Mouse (Mus musculus) adrenal gland (tissue): ENCODE results near the gene 1700022I11Rik.
"Not testable (repeated sequence)": the region's sequence is repeated elsewhere in the genome, so short reads cannot be mapped to it uniquely, and the experiment has no call there.

ENCODE experiments used
- intact Hi-C: fragments of 180-260 bp; cut with DNase I; formaldehyde crosslinking; loops from one replicate; pipeline ENCODE4 v1.15.1; 2025

The 1700022I11Rik gene

DNA sequence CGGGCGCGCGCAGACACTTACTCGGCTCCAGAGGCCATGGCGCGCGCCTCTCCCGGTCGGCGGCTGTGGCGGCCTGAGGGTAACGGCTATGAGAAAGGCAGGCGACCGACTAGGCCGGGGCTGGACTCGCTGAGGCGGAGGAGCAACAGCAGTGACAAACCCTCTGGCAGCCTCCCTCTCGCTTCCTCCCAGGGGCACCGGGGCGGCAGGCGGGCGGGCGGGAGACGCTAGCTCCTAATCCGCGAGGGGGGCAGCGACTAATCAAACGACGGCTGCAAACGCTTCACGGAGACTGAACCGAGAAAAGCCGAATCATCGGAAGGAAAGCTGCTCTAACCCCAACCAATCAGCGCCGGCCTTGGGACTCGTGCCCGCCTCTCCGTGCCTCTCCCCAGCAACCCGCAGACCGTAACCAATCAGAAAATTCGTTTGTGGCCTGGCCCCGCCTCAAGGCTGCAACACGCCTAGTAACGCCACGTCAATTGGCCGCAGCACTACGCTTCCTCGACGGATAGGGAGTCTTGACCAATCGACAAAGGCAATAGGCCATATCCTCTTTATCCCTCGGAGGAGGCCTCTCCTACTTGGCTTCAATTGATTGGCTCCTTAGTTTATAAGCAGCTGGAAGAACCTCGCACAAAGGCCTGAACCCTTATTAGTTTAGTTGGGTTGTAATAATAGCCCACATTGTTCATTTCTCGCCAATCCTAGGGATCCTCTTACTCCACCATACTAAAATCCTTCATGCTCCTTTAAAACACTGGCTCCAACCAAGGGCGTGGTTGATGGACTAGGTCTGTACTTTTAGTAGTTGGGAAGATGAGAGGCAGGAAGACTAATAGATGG lies 31.0 kb downstream of the 1700022I11Rik start, which contains the start of gene Vcp:
Gene Vcp (minus strand): TSS at position 367 of the 846 bp plus-strand sequence.
- intact Hi-C loops = not testable (repeated sequence)

DNA sequence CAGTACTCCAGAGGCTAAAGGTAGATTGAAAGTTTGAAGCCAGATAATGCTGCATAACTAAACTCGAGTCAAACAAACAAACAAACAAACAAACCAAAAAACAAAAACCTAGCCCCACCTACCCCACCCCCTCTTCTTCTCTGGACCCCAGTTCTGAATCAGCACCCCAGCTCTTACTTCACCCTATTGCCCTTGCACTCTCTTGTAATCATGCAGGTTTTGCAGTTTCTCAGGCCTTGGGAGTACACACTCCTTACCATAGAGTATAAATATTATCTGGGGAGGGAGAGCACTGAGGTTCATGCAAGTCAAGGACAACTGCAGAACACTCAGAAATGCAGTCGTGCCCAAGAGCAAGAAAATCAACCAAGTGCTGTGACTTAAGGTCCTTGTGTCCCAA lies 31.9 kb downstream of the 1700022I11Rik start:
- intact Hi-C loops = no loop called here

DNA sequence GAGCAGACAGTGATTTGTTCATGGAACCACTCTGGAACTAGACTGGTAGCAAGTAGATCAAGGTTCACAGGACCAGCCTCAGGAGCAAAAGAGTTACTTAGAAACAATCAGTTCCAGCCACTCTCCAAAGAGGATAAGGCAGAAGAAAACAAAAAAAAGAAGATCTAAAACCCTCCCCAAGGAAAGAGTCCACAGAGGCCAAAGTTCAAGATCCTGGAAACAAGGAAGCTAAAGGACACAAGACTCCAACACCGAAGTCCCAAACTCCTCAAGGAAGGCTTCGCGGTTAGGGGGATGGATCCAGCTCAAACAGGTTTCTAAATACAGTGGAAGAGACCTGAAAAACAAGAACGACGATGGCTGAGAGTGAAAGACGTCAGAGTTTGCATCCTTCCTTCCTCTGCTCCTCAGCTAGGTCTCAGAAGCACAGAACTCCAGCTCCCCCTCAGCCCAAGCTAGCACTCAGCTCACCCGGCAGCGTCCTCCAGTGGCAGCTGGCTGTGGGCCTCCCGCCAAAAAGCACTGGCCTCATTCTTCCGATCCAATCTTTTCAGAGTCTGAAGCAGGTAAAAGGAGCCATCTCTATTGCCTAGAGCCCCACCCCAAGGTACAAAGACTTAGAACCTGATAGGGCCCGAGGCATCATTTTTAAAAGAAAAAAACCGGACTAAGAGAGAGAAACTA lies 33.5 kb downstream of the 1700022I11Rik start:
- intact Hi-C loops = no loop called here

DNA sequence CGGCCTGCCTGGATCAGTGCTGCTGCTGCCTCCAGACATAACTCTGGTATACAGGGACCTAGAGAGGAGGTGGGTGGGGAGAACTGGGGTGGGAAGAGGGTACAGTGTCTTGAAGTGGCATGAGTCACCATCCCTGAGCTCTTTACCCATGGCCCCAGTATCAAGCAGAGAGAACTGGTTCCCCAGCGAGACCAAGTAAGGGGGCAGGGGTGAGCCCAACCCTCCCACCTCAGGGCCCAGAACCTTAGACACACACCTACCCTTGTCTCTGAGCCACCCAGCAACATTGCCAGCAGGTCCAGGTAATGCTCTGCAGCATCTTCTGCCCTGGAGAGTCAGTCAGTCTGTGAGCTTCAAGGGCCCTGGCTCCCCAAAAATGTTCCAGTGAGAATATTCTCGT lies 35.5 kb downstream of the 1700022I11Rik start:
- intact Hi-C loops = no loop called here

DNA sequence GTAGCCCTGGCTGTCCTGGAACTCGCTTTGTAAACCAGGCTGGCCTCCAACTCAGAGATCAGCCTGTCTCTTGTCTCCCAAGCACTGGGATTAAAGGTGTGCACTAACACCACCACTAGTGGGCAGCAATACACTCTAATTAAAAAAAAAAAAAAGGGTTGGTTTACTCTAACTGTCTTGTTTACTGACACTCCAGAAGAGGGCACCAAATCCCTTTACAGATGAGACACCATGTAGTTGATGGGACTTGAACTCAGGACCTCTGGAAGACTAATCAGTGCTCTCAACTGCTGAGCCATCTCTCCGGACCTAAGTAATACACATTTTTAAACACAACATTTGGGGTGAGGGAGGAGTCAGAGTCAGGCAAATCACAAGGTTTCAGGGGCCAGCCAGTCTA lies 36.4 kb downstream of the 1700022I11Rik start:
- intact Hi-C loops = loop anchor here (2.0 kb wide), 1 partner anchor 19 kb away; the partner anchor contains the start of gene Pigo

DNA sequence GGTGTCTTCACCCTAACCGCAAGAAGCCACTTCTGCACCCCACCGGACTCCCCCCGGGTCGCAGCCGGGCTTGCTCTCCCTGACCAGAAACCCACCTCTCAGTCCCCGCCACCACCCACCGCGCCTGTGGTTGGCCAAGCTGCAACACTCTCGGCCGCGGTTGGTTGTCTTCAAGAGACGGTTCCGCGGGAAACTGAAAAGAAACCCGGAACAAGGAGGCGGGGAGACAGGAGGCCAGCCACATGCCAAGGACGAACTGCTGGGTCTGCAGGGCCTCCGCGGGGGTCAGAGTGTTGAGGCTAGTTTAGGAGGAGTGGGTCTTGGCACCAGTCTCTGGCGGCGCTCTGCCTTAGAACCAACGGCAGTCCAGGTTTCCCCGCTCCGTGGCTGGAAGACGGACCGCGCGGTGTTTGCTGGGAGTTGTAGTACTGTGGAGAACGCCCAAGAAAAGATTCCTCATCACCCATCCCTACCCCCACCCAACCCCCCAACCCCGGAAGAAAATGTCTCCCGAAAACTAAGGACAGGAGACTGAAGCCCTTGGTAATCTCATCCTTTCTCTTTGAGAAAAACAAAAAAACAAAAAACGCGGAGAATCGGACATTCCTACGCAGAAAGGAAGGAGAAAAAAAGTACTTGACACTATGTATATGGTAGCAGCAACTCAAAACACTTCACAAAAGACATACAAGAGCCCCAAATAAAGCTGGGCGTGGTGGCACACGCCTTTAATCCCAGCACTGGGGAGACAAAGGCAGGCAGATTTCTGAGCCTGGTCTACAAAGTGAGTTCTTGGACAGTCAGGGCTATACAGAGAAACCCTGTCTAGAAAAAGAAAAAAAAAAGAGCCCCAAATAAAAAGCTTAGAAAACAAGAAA lies 41.0 kb downstream of the 1700022I11Rik start, which contains the start of gene Fancg:
Gene Fancg (minus strand): TSS at position 346 of the 878 bp plus-strand sequence.
- intact Hi-C loops = no loop called here

DNA sequence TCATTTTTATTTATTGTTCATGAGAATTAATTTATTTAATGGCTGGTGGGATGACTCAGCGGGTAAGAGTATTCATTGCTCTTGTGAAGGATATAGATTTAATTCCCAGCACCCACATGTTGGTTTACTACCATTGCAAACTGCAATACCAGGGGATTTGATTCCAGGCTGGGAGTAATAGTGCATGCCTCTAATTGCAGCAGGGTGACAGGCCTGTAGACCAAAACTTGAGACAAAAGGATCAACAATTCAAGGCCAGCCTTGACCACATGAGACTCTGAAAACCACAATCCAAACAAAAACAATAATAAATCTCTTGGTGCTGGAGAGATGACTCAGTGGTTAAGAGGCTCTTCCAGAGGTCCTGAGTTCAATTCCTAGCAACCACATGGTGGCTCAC lies 42.7 kb downstream of the 1700022I11Rik start:
- intact Hi-C loops = no loop called here

DNA sequence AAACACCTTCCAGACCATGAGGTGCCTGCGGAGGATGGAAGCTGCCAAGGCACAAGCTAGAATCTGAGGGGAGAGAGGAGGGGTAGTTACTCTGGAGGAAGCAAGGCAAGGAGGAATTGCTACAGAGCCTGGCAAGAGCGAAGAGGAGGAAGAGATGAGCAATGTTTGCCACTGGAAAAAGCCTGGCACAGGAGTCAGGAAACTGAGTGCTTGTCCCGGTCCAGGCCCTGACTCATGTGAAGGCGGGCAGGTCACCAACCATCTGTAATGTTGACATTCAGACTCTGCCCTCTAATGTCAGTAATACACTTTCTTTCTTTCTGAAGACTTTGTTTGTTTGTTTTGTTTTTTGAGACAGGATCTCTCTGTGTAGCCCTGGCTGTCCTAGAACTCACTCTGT lies 48.8 kb downstream of the 1700022I11Rik start:
- intact Hi-C loops = no loop called here

DNA sequence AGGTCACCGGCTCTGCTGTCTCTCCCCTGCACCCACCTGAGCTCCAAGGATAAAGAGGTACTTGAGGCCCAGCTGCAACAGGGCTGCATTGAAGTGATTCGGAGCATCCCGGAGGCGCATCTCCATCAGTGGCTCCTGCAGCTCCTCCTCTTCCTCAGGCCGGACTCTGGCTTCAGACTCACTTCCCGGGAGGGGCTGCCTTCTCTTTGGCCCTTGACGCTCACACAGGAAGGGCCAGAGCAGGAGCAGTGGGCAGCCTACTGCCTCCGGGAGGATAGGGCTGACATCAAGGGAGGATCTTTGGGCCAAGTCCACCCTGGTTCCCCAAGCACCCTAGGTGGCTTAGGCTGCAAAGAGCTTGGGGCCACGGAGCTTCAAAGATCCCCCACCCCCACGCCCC lies 49.8 kb downstream of the 1700022I11Rik start:
- intact Hi-C loops = no loop called here

DNA sequence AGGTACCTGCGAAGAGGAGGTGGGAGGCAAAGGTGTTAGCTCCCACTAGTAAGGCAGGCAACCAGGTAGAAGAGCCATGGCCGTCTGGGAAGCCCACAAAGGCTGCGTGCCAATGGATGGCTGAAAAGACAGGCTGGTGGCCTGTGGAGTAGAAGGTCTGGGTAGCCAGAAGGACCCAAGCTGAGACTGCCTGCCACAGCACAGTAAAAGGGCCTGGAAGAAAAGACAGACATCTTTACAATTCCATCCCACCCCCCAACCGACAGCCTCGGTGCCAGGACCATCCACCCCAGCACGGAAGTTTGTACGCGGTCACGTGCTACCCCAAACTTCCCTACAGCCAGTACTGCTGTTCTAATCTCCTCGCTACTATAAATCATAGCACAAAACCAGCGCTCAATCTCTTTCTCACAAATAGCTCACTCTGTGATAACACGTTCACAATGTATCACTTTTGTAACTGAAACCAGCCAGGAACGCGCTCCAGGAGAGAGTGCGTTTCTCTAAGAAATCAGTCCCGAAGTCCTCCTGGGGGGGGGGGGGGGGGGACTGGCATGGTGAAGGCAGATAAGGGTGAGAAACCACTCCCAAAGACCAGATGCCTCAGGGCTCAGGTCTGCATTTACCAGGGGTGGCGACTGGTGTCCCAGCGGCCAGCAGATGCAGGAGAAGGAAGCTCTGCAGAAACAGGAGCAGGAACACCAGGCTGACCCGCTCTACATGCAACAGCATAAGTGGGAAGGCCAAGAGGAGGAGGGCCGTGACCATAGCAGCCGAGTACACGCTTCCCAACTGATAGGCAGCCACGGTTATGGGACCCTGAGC lies 50.4 kb downstream of the 1700022I11Rik start:
- intact Hi-C loops = no loop called here

DNA sequence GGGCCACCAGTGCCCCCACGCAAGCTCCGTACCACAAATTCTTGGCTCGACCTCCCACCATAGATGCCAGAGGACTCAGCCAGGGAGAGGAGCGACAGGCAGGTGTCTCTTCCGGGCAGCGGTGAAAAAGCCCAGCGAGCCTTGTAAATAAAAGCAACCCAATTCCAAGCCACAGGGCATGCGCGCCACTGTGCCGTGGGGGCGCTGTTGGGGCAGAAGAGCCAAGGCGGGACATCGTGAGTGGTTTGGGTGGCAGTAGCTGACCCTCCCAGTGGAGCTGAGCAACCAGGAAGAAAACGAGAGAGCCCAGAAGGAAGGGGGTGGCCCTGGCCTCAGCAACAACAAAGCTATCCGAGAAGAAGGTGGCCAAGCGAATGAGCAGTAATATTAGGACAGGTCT lies 51.5 kb downstream of the 1700022I11Rik start:
- intact Hi-C loops = no loop called here

DNA sequence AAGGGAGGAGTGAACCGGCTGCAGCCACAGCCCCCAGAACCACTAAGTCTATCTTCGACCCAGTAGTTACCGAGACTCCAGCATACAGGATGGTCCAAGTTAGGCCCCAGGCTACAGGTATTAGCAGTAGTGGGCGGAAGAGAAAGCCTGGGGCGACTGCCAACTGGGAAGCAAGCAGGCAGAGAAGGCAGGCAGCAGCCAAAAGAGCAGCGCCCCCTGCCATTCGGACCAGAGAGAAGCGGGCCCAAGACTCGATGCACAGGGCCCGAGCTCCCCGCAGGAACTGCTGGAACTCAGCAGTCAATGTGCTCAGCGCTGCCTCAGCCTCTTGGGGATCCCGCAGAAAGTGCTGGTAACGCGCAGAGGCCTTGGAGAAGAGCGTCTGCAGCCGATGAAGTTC lies 51.9 kb downstream of the 1700022I11Rik start:
- intact Hi-C loops = no loop called here

DNA sequence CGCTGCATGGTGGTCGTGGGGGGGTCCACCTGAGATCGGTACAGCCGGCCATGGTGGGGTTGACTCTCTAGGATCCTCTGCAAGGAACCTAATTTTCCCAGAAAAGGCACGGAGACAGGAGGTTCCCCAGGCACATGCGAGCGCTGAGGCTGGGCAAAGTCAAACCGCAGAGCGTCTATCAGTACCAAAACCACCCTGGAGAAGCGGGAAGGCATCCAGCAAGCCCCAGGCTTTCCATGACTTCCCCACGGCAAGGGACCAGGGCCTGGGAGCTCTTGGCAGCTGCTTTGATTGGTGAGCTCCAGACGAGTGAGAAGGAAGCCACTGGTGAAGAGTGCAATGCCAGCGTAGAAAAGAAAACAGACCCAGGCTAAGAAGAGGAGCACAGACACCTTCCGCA lies 55.3 kb downstream of the 1700022I11Rik start:
- intact Hi-C loops = loop anchor here (2.0 kb wide), 1 partner anchor 18 kb away; no protein-coding TSS in a partner anchor

DNA sequence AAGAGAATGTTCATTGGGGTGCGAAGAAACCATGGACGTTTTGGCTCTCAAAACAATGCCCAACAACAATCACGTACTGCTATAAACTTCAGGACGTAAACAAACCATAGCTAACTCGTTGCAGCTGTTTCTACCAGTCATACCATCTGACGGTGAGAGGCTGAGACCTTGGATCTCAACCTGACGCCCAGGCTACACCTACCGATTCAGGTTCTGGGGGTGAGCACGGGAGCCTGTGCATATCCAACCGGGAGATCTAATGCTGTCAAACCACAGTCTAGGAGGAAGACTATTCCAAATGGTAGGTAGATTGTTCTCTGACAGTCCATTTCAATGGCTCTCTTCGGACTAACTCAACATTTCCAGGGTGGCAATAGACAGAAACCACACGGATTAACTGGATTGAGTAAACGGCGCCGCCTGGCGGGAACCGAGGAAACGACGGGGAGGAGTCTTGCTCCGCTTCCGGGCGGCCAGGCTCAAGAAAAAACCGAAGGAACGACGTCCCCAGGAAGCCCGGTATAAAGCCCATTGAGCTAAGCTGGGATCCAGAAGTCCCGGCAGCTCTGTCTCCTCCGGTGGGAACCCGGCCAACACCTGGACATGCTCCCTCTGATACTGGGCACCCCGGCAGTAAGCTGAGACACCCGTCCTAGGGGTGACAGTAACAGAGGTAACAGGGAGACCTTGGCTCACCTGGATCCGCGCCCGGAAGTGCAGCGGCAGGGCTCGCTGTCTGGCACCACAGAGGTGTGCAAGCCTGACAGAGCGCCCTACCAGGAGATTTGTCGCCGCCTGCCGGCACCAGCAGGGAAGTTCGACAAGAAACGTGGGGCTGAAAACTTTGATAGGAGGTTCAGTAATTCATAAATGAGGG lies 55.9 kb downstream of the 1700022I11Rik start, which contains the start of gene Pigo:
Gene Pigo (minus strand): TSS at position 736 of the 877 bp plus-strand sequence.
- intact Hi-C loops = loop anchor here (2.0 kb wide), 1 partner anchor 19 kb away; no protein-coding TSS in a partner anchor

DNA sequence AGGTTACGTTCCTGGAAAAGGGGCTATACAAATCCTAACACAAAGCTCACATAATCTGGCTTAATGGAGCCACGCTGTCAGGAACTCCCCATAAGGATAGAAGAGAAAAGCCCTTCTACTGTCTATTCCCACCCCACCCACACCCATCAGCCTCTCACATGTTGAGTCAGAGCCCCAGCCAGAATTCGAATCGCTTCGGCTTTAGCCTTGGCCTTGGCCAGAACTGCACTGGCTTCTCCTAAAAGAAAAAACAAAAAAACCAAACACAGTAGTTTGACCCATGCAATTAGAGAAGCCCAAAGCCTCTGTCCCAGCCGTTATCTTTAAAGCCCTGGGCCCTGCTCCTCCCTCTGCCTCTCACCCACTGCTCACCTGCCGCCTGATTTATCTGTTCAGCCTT lies 59.7 kb downstream of the 1700022I11Rik start:
- intact Hi-C loops = no loop called here

DNA sequence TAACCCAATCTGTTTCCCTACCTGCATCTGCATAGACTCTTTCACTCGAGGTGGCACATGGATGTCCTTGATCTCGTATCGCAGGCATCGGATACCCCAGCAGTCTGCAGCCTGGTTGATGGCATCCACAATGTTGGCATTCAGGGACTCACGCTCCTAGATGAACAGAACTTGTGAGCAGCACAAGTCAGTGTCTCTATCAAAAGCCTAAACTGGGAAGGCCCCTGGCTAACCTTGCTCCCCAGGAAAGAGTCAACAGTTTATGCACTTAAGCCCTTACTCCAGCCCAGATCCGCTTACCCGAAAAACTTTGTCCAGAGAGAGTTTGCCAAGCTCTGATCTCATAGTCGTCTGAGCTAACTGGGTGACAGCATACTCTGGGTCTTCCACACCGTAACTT lies 60.3 kb downstream of the 1700022I11Rik start:
- intact Hi-C loops = no loop called here

DNA sequence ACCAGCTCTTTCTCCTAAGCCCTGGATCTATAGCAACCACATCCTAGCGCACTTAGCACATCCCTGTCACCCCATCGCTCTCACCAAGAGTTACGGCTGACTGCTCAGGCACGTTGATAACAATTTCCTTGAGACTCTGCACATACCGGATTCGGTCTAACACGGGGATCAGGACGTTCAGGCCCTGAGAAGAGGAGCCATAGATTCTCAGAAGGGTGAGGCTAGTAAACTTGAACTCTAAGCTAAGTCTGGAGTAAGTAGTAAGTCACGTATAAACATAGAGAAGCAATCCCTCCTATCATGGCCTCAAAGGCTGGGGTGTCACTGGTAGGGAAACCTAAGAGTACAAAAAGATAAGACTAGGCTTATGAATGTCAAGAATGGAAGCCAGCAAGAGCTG lies 60.9 kb downstream of the 1700022I11Rik start:
- intact Hi-C loops = no loop called here

DNA sequence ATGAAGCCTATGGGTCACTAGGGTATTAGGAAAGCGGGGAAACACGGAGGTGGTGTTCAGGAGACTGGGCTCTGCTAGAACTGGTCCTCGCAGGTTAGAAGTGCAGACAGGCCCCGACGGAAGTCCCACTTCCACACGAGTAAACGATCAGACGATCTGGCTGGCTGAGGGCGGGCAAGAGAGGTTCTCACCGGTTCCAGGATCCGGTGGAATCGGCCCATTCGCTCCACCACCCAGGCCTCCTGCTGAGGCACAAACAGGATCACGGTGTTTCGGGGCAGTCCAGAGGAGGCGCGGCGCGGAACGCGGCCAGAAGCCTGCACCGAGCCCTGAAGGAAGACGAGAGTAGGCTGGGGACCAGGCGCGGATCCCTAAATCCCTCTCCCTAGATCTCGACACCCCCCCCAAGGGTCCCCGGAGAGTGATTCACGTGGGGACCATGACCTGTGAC lies 61.4 kb downstream of the 1700022I11Rik start:
- intact Hi-C loops = no loop called here
